Mouse (Mus musculus) brain, embryonic 14.5 days (tissue): ENCODE measurements around the gene Gm17482. TPM values are rescaled to one million over a fixed set of nuclear protein-coding genes. Genes with fewer than 3 reads are reported as not detected.

Experiments used
- DNase-seq: peaks from one replicate; pipeline ENCODE4 v3.0.0-alpha.2; 2011; ENCODE audit warnings: low read depth
- CTCF ChIP-seq: fragments of 200-500 bp; IDR thresholded peaks from 2 replicates; pipeline ENCODE4 v1.5.1; 2012; ENCODE audit warnings: inconsistent platforms, mild to moderate bottlenecking, moderate library complexity, borderline replicate concordance; ENCODE audit not compliant: insufficient read depth, insufficient read length; ENCODE audit errors: extremely low read depth
- POLR2A ChIP-seq: fragments of 200-500 bp; IDR thresholded peaks from 2 replicates; pipeline ENCODE4 v1.6.1; 2012; ENCODE audit warnings: mild to moderate bottlenecking, inconsistent platforms, borderline replicate concordance; ENCODE audit not compliant: poor library complexity, insufficient read depth, insufficient read length, severe bottlenecking; ENCODE audit errors: extremely low read depth
- polyA plus RNA-seq: library from polyadenylated mRNA; depleted of rRNA; stranded (reverse); fragments of >200 nt; gene quantifications from 2 replicates; pipeline ENCODE4 v1.2.3, GENCODE M21; 2012; rRNA removed

Gene Gm17482
- polyA plus RNA-seq, 1 experiment, result not detected

- no peak for TF ChIP-seq POLR2A
- TF ChIP-seq CTCF, result no peak
- DNase-seq, result no peak
These were observed 50.9 kb downstream of the Gm17482 start for GRCm38 (mm10) chr6:115278086-115278485.

GRCm38 (mm10) chr6:115279639-115280038, 52.5 kb downstream of the Gm17482 start:
- no peak for TF ChIP-seq CTCF
- DNase-seq, result no peak

- TF ChIP-seq CTCF, result no peak
- TF ChIP-seq POLR2A, result no peak
- no peak for DNase-seq
These were observed 57.0 kb downstream of the Gm17482 start for GRCm38 (mm10) chr6:115284153-115284552.

- no peak for DNase-seq
These were observed 59.3 kb downstream of the Gm17482 start for GRCm38 (mm10) chr6:115286441-115286840.

GRCm38 (mm10) chr6:115288223-115288622, 61.1 kb downstream of the Gm17482 start:
- no peak for DNase-seq

More at GRCm38 (mm10) chr6:115286441-115286840, 59.3 kb downstream of the Gm17482 start:
- TF ChIP-seq CTCF (no peak), POLR2A (no peak)

GRCm38 (mm10) chr6:115290561-115290960, 63.4 kb downstream of the Gm17482 start:
- DNase-seq, result peak; percentile 3
- TF ChIP-seq CTCF (no peak), POLR2A (no peak)

More at GRCm38 (mm10) chr6:115288223-115288622, 61.1 kb downstream of the Gm17482 start:
- TF ChIP-seq POLR2A (no peak), CTCF (no peak)

GRCm38 (mm10) chr6:115291068-115291467, 63.9 kb downstream of the Gm17482 start:
- no peak for DNase-seq
- no peak for TF ChIP-seq POLR2A
- no peak for TF ChIP-seq CTCF

GRCm38 (mm10) chr6:115291823-115292222, 64.7 kb downstream of the Gm17482 start:
- DNase-seq, result no peak
- TF ChIP-seq CTCF, result no peak
- no peak for TF ChIP-seq POLR2A

- TF ChIP-seq CTCF, result no peak
- no peak for TF ChIP-seq POLR2A
- peak; percentile 9 for DNase-seq
These were observed 65.5 kb downstream of the Gm17482 start for GRCm38 (mm10) chr6:115292621-115293020.

GRCm38 (mm10) chr6:115293877-115294276, 66.7 kb downstream of the Gm17482 start:
- TF ChIP-seq CTCF (no peak), POLR2A (no peak)
- DNase-seq, result peak; percentile 5

GRCm38 (mm10) chr6:115307134-115307533, 80.0 kb downstream of the Gm17482 start:
- DNase-seq, result no peak
- TF ChIP-seq CTCF (no peak), POLR2A (no peak)

Other genes with a start within 250 kb of the Gm17482 start
- gene Tamm41, start 189.5 kb upstream of the Gm17482 start, polyA plus RNA-seq, result 38.6 and 46.8 TPM in 2 replicates
- 47.5 and 51.2 TPM in 2 replicates for gene Syn2, start 92.4 kb upstream of the Gm17482 start, polyA plus RNA-seq
- gene Timp4, start 24.9 kb downstream of the Gm17482 start, polyA plus RNA-seq, result 1.9 and 5.7 TPM in 2 replicates
- 0.16 and 0.40 TPM in 2 replicates for gene Pparg, start 133.6 kb downstream of the Gm17482 start, polyA plus RNA-seq